ENCODE assay signal across 10 mouse cellular contexts in the genomic region with DNA sequence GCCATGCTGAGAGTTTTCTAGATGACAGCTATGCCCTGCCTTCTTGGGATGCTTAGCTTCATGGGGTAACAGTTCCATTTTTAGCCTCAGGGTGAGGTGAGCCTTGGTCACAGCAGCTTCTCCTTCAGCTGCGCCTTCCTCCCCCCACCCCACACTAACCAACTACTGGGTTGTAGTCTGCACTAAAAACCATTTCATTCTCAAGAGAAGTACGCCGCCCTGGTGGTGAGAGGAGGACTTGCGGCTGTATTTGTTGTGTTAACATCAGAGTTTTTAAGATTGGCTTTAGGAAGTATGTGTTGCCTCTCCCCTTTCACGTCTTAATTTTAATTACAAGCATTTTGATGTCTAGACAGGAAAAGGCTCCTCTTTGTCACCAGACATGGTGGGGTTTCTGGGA. TPM values are rescaled to one million over a fixed set of nuclear protein-coding genes. Genes with fewer than 3 reads are reported as not detected.
DNase-seq lines count a peak whose midpoint lies in the region; ATAC-seq and TF ChIP-seq lines count a peak whose summit lies in the region.
"Had no signal": no experiment of that assay in that cellular context is flagged by ENCODE, and none has a peak within 500 bp of the region (broad histone marks: within the 10 kb centered on the region; RNA-seq: fewer than 3 reads in every experiment).

No protein-coding gene starts in this region.

- TF ChIP-seq EP300 in liver, postnatal 0 days (IDR thresholded peaks at IDR 0.05; ENCODE audit: low read depth): no peak

- no peak overlapping the region for H3K9ac ChIP-seq in limb, embryonic 11.5 days (ENCODE audit: low read length)
- no peak overlapping the region for H3K9ac ChIP-seq in liver, postnatal 0 days (replicated peaks)
- H3K9ac ChIP-seq in midbrain, embryonic 13.5 days (replicated peaks): no peak overlapping the region

- no peak overlapping the region for H3K27ac ChIP-seq in limb, embryonic 11.5 days (replicated peaks; ENCODE audit: low read depth, low read length)
- H3K27ac ChIP-seq in limb, embryonic 10.5 days: no peak overlapping the region
- H3K27ac ChIP-seq in embryonic facial prominence, embryonic 10.5 days (replicated peaks): no peak overlapping the region
- H3K27ac ChIP-seq in liver, postnatal 0 days (ENCODE audit: low read depth): no peak overlapping the region
- no peak overlapping the region for H3K27ac ChIP-seq in midbrain, embryonic 13.5 days

- H3K9me3 ChIP-seq in limb, embryonic 11.5 days (ENCODE audit: control insufficient read depth, low read length): no peaks in the 10 kb centered on the region
- H3K9me3 ChIP-seq in limb, embryonic 10.5 days (replicated peaks): no peaks in the 10 kb centered on the region
- H3K9me3 ChIP-seq in embryonic facial prominence, embryonic 10.5 days: no peaks in the 10 kb centered on the region
- H3K9me3 ChIP-seq in liver, postnatal 0 days (ENCODE audit: low read length): no peaks in the 10 kb centered on the region
- H3K9me3 ChIP-seq in midbrain, embryonic 13.5 days: no peaks in the 10 kb centered on the region

- no peak overlapping the region for H3K4me2 ChIP-seq in limb, embryonic 11.5 days (ENCODE audit: low read depth, severe bottlenecking)
- H3K4me2 ChIP-seq in liver, postnatal 0 days (ENCODE audit: low read depth, low read length): no peak overlapping the region
- no peak overlapping the region for H3K4me2 ChIP-seq in midbrain, embryonic 13.5 days (replicated peaks)

- TF ChIP-seq CTCF in liver, postnatal 0 days (IDR thresholded peaks at IDR 0.05; ENCODE audit: low read depth): peak; percentile 78

- no peak overlapping the region for H3K4me3 ChIP-seq in limb, embryonic 11.5 days (ENCODE audit: low read depth, low read length)
- no peak overlapping the region for H3K4me3 ChIP-seq in limb, embryonic 10.5 days
- H3K4me3 ChIP-seq in embryonic facial prominence, embryonic 10.5 days: no peak overlapping the region
- no peak overlapping the region for H3K4me3 ChIP-seq in liver, postnatal 0 days (ENCODE audit: low read depth, low read length)
- no peak overlapping the region for H3K4me3 ChIP-seq in midbrain, embryonic 13.5 days (replicated peaks)

- DNase-seq in adrenal gland, postnatal 10 days: peak; percentile 43
- no peak for DNase-seq in adrenal gland, adult 2 months
- peak; percentile 43 for DNase-seq in limb, embryonic 11.5 days (ENCODE audit: low spot score)
- DNase-seq in limb, embryonic 10.5 days (ENCODE audit: low spot score): no peak
- DNase-seq in embryonic facial prominence, embryonic 10.5 days (ENCODE audit: low spot score): peak; percentile 45
- peak; percentile 62 for DNase-seq in liver, postnatal 0 days
- peak; percentile 33 to 56 for DNase-seq in thymus, postnatal 10 days (ENCODE audit: low spot score in 2 of 2)

- H3K4me1 ChIP-seq in limb, embryonic 11.5 days (ENCODE audit: control insufficient read depth, insufficient read depth, low read length): peaks cover 7% of the 10 kb centered on the region
- peaks cover 30% of the 10 kb centered on the region for H3K4me1 ChIP-seq in limb, embryonic 10.5 days
- peaks cover 67% of the 10 kb centered on the region for H3K4me1 ChIP-seq in embryonic facial prominence, embryonic 10.5 days
- no peaks in the 10 kb centered on the region for H3K4me1 ChIP-seq in liver, postnatal 0 days (ENCODE audit: insufficient read depth)
- H3K4me1 ChIP-seq in midbrain, embryonic 13.5 days (replicated peaks): peaks cover 65% of the 10 kb centered on the region

- H3K27me3 ChIP-seq in limb, embryonic 11.5 days (ENCODE audit: control insufficient read depth, insufficient read depth, low read length): no peaks in the 10 kb centered on the region
- no peaks in the 10 kb centered on the region for H3K27me3 ChIP-seq in limb, embryonic 10.5 days (ENCODE audit: low read depth, poor library complexity, severe bottlenecking)
- no peaks in the 10 kb centered on the region for H3K27me3 ChIP-seq in embryonic facial prominence, embryonic 10.5 days (replicated peaks; ENCODE audit: low read depth, poor library complexity, severe bottlenecking)
- H3K27me3 ChIP-seq in liver, postnatal 0 days (ENCODE audit: insufficient read depth, low read length): no peaks in the 10 kb centered on the region
- no peaks in the 10 kb centered on the region for H3K27me3 ChIP-seq in midbrain, embryonic 13.5 days

- H3K36me3 ChIP-seq in limb, embryonic 11.5 days (ENCODE audit: control insufficient read depth, insufficient read depth, low read length): no peaks in the 10 kb centered on the region
- peaks cover 58% of the 10 kb centered on the region for H3K36me3 ChIP-seq in limb, embryonic 10.5 days
- H3K36me3 ChIP-seq in embryonic facial prominence, embryonic 10.5 days (replicated peaks): peaks cover 56% of the 10 kb centered on the region
- no peaks in the 10 kb centered on the region for H3K36me3 ChIP-seq in liver, postnatal 0 days (replicated peaks; ENCODE audit: insufficient read depth, low read length)
- no peaks in the 10 kb centered on the region for H3K36me3 ChIP-seq in midbrain, embryonic 13.5 days

- ATAC-seq in limb, embryonic 11.5 days (ENCODE audit: insufficient number of reproducible peaks, low FRiP score, low TSS enrichment, low read depth): no peak
- ATAC-seq in liver, postnatal 0 days: no peak
- ATAC-seq in midbrain, embryonic 13.5 days: no peak

- WGBS in limb, embryonic 11.5 days: 77% methylated on average over 5 of the region's 5 CpGs
- WGBS in limb, embryonic 10.5 days: 70% methylated on average over 5 of the region's 5 CpGs
- 61% methylated on average over 5 of the region's 5 CpGs for WGBS in embryonic facial prominence, embryonic 10.5 days
- 28% methylated on average over 5 of the region's 5 CpGs for WGBS in liver, postnatal 0 days (ENCODE audit: insufficient replicate concordance)
- 62% methylated on average over 5 of the region's 5 CpGs for WGBS in midbrain, embryonic 13.5 days

RNA-seq across cellular contexts. Expression of a gene that starts 18.6 kb away (rescaled TPM):
- 1 to 10 TPM; 1.8 TPM for total RNA-seq in adrenal gland, postnatal 10 days (2021)
- total RNA-seq in adrenal gland, adult 2 months (2021): under 1 TPM; 0.32 to 0.45 TPM
- 0.08 and 0.23 TPM in 2 replicates for polyA plus RNA-seq in adrenal gland, adult 2 months (2012; rRNA removed)
- 7.7 and 9.2 TPM in 2 replicates for polyA plus RNA-seq in limb, embryonic 11.5 days (2014; fragmentation: Nextera tagmentation; extraction: Ambion mirVana)
- polyA plus RNA-seq in limb, embryonic 10.5 days (2016; fragmentation: Nextera tagmentation; extraction: Ambion mirVana): 9.7 and 11.2 TPM in 2 replicates
- 12.4 and 13.7 TPM in 2 replicates for polyA plus RNA-seq in embryonic facial prominence, embryonic 10.5 days (2016; fragmentation: Nextera tagmentation; extraction: Ambion mirVana)
- polyA plus RNA-seq in liver, postnatal 0 days (2015; fragmentation: Nextera tagmentation; extraction: Ambion mirVana): 0.51 and 0.72 TPM in 2 replicates
- 6.6 and 7.2 TPM in 2 replicates for polyA plus RNA-seq in midbrain, embryonic 13.5 days (2015; fragmentation: Nextera tagmentation; extraction: Ambion mirVana)

RNA-seq across cellular contexts. Expression of a gene that starts 33.1 kb away (rescaled TPM):
- total RNA-seq in adrenal gland, postnatal 10 days (2021): not detected
- not detected for total RNA-seq in adrenal gland, adult 2 months (2021)
- not detected in 2 replicates for polyA plus RNA-seq in adrenal gland, adult 2 months (2012; rRNA removed)
- polyA plus RNA-seq in limb, embryonic 11.5 days (2014; fragmentation: Nextera tagmentation; extraction: Ambion mirVana): not detected in 2 replicates
- polyA plus RNA-seq in limb, embryonic 10.5 days (2016; fragmentation: Nextera tagmentation; extraction: Ambion mirVana): not detected in 2 replicates
- polyA plus RNA-seq in embryonic facial prominence, embryonic 10.5 days (2016; fragmentation: Nextera tagmentation; extraction: Ambion mirVana): not detected in 2 replicates
- polyA plus RNA-seq in liver, postnatal 0 days (2015; fragmentation: Nextera tagmentation; extraction: Ambion mirVana): not detected in 2 replicates
- polyA plus RNA-seq in midbrain, embryonic 13.5 days (2015; fragmentation: Nextera tagmentation; extraction: Ambion mirVana): not detected in 2 replicates
- polyA plus RNA-seq: C2C12; liver, embryonic 16.5 days had no signal

RNA-seq across cellular contexts. Expression of a gene that starts 39.7 kb away (rescaled TPM):
- 1 to 10 TPM; 8.4 to 9.9 TPM for total RNA-seq in adrenal gland, postnatal 10 days (2021)
- total RNA-seq in adrenal gland, adult 2 months (2021): 1 to 10 TPM; 2.0 to 2.4 TPM
- 3.1 and 3.2 TPM in 2 replicates for polyA plus RNA-seq in adrenal gland, adult 2 months (2012; rRNA removed)
- 33.8 and 34.2 TPM in 2 replicates for polyA plus RNA-seq in limb, embryonic 11.5 days (2014; fragmentation: Nextera tagmentation; extraction: Ambion mirVana)
- 36.3 and 40.6 TPM in 2 replicates for polyA plus RNA-seq in limb, embryonic 10.5 days (2016; fragmentation: Nextera tagmentation; extraction: Ambion mirVana)
- polyA plus RNA-seq in embryonic facial prominence, embryonic 10.5 days (2016; fragmentation: Nextera tagmentation; extraction: Ambion mirVana): 37.8 and 39.6 TPM in 2 replicates
- polyA plus RNA-seq in liver, postnatal 0 days (2015; fragmentation: Nextera tagmentation; extraction: Ambion mirVana): 1.5 and 2.1 TPM in 2 replicates
- polyA plus RNA-seq in midbrain, embryonic 13.5 days (2015; fragmentation: Nextera tagmentation; extraction: Ambion mirVana): 20.9 and 24.2 TPM in 2 replicates

Comparison
In these comparisons a context has a peak if more than half of its experiments do, and no peak if none do; other contexts are left out.
1. DNase-seq: peak in adrenal gland, postnatal 10 days (single experiment), limb, embryonic 11.5 days (single experiment), embryonic facial prominence, embryonic 10.5 days (single experiment), liver, postnatal 0 days (single experiment) and thymus, postnatal 10 days (2 of 2); none in adrenal gland, adult 2 months (single experiment) and limb, embryonic 10.5 days (single experiment).